Mouse (Mus musculus): Measurements from ENCODE around the gene Hapln4.

DNA sequence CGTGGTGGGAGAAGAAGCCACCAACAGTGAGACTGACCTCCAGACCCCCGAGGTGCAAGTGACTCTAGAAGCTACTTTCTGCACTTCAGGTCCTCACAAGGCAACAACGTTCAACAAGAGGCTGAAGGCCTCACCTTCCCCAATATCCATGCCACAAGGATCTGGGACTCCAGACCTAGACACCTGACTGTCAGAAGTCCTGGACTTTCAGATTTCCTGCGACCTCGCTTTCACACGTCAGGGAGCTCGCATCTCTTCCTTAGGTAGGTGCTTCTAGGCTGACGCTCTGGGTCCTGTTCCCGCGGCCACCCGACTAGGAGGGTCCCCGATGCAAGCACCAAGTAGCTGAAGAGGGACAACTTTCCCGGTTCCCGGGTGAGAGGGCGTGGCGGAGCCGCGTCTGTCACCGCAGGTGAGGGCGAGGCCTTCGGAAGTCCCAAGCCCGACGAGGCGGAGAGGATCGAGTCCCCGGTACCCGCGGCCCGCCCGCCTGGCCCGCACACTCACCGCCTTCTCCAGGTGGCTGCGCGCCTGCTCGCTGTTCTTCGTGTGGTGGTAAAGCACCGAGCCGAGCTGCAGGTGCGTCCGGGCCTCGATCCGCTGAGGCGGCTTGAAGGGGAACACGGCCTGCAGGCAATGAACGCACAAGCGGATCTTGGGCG lies 41.2 kb upstream of the Hapln4 start:
- TF ChIP-seq CTCF (IDR thresholded peaks at IDR 0.05; ENCODE audit: control insufficient read depth, insufficient read depth, insufficient replicate concordance, low read depth, low read length) (no peak), POLR2A (IDR thresholded peaks at IDR 0.05; ENCODE audit: control insufficient read depth, low read depth, low read length) (no peak)
